Mouse (Mus musculus) heart, postnatal 36 days (tissue): ENCODE results near the gene Dip2a. TPM values are rescaled to one million over a fixed set of nuclear protein-coding genes. Genes with fewer than 3 reads are reported as not detected.

ENCODE experiments used
- DNase-seq, 2 experiments: peaks; one replicate each; pipeline ENCODE4 v3.0.0; 2021 to 2022
- intact Hi-C: fragments of 180-260 bp; cut with DNase I; formaldehyde crosslinking; loops from one replicate; pipeline ENCODE4 v1.15.1; 2025
- total RNA-seq, 2 experiments: library from RNA; stranded (reverse); gene quantifications; 2 replicates each; pipeline ENCODE4 v1.2.3; 2021

Dip2a gene
- total RNA-seq, 2 experiments from 2014 or later = 9.7 to 10.0 TPM

- intact Hi-C loops = no loop called here
- no peak for DNase-seq
Observed at GRCm38 (mm10) chr10:76250870-76251269, 94.2 kb downstream of the Dip2a start.

GRCm38 (mm10) chr10:76248647-76248968 lies 96.5 kb downstream of the Dip2a start:
- intact Hi-C loops = no loop called here
- no peak for DNase-seq

GRCm38 (mm10) chr10:76247960-76248646 lies 97.0 kb downstream of the Dip2a start:
- intact Hi-C loops = no loop called here
- no peak for DNase-seq

GRCm38 (mm10) chr10:76246601-76247000 lies 98.5 kb downstream of the Dip2a start:
- intact Hi-C loops = no loop called here

GRCm38 (mm10) chr10:76245106-76245505 lies 100.0 kb downstream of the Dip2a start:
- DNase-seq = no peak
- intact Hi-C loops = no loop called here

More at GRCm38 (mm10) chr10:76246601-76247000, 98.5 kb downstream of the Dip2a start:
- no peak for DNase-seq

GRCm38 (mm10) chr10:76239401-76239800 lies 105.7 kb downstream of the Dip2a start:
- intact Hi-C loops = no loop called here
- no peak for DNase-seq

- DNase-seq = peak; percentile 87 to 93
- intact Hi-C loops = no loop called here
Observed at GRCm38 (mm10) chr10:76237341-76238225, 107.5 kb downstream of the Dip2a start, which contains the start of gene Prmt2. Gene Prmt2, minus strand, starts transcription at chr10:76237865.

- no peak for DNase-seq
- intact Hi-C loops = no loop called here
Observed at GRCm38 (mm10) chr10:76229627-76230026, 115.5 kb downstream of the Dip2a start.

- intact Hi-C loops = no loop called here
Observed at GRCm38 (mm10) chr10:76225944-76226343, 119.1 kb downstream of the Dip2a start.

GRCm38 (mm10) chr10:76218240-76218639 lies 126.9 kb downstream of the Dip2a start:
- DNase-seq = no peak
- intact Hi-C loops = no loop called here

More at GRCm38 (mm10) chr10:76225944-76226343, 119.1 kb downstream of the Dip2a start:
- no peak for DNase-seq

GRCm38 (mm10) chr10:76217056-76217455 lies 128.0 kb downstream of the Dip2a start:
- no peak for DNase-seq
- intact Hi-C loops = no loop called here

GRCm38 (mm10) chr10:76214161-76214560 lies 130.9 kb downstream of the Dip2a start:
- no peak for DNase-seq
- intact Hi-C loops = no loop called here

- DNase-seq = no peak
- intact Hi-C loops = no loop called here
Observed at GRCm38 (mm10) chr10:76212121-76212520, 133.0 kb downstream of the Dip2a start.

- DNase-seq = no peak
Observed at GRCm38 (mm10) chr10:76210806-76211205, 134.3 kb downstream of the Dip2a start.

More at GRCm38 (mm10) chr10:76210806-76211205, 134.3 kb downstream of the Dip2a start:
- intact Hi-C loops = no loop called here

Other genes starting within 250 kb of the Dip2a start
- gene Slc5a4b, start 234.3 kb downstream of the Dip2a start, total RNA-seq = not detected
- gene Slc5a4a, start 197.8 kb downstream of the Dip2a start, total RNA-seq = not detected
- 10 to 100 TPM; 10.9 to 12.3 TPM for gene Prmt2, start 107.4 kb downstream of the Dip2a start, total RNA-seq
- gene S100b, start 91.4 kb downstream of the Dip2a start, total RNA-seq = 1 to 10 TPM; 1.4 to 1.6 TPM
- gene AC141477.1, start 95.2 kb upstream of the Dip2a start, total RNA-seq = not detected
- 10 to 100 TPM; 44.8 to 57.6 TPM for gene Pcnt, start 97.5 kb upstream of the Dip2a start, total RNA-seq
- gene 2610028H24Rik, start 103.8 kb upstream of the Dip2a start, total RNA-seq = under 1 TPM; 0.16 to 0.25 TPM
- 10 to 100 TPM; 22.9 to 23.6 TPM for gene Mcm3ap, start 123.6 kb upstream of the Dip2a start, total RNA-seq
- gene Ybey, start 123.8 kb upstream of the Dip2a start, total RNA-seq = 1 to 10 TPM; 2.9 to 4.0 TPM
- gene Lss, start 186.3 kb upstream of the Dip2a start, total RNA-seq = 1 to 10 TPM; 8.0 to 8.2 TPM
- not detected for gene Spatc1l, start 217.0 kb upstream of the Dip2a start, total RNA-seq
- gene Ftcd, start 230.4 kb upstream of the Dip2a start, total RNA-seq = not detected